Mouse (Mus musculus) intestine, embryonic 16.5 days (tissue): ENCODE data around the gene Pappa. TPM values are rescaled to one million over a fixed set of nuclear protein-coding genes. Genes with fewer than 3 reads are reported as not detected.

ENCODE experiments used
- ATAC-seq: fragments of 200-750 bp; cut with Nextera tagmentation; 2 replicates; pipeline ENCODE4 v1.8.0; 2017; ENCODE audit warnings: moderate TSS enrichment, moderate library complexity
- H3K27ac ChIP-seq: fragments of 300-500 bp; sonication (generic); 2 replicates; pipeline ENCODE4 v1.5.1; 2014; ENCODE audit warnings: mild to moderate bottlenecking, low read length
- H3K27me3 ChIP-seq: fragments of 300-500 bp; sonication (generic); replicated peaks from 2 replicates; pipeline ENCODE4 v1.6.1; 2014; ENCODE audit warnings: low read length, control low read depth, mixed read lengths; ENCODE audit not compliant: control insufficient read depth, insufficient read depth
- H3K36me3 ChIP-seq: fragments of 300-500 bp; sonication (generic); 2 replicates; pipeline ENCODE4 v1.6.1; 2014; ENCODE audit warnings: low read length, control low read depth; ENCODE audit not compliant: control insufficient read depth, insufficient read depth
- H3K4me1 ChIP-seq: fragments of 300-500 bp; sonication (generic); 2 replicates; pipeline ENCODE4 v1.6.1; 2014; ENCODE audit warnings: low read length, control low read depth, mixed read lengths; ENCODE audit not compliant: control insufficient read depth, insufficient read depth
- H3K4me2 ChIP-seq: fragments of 300-500 bp; sonication (generic); 2 replicates; pipeline ENCODE4 v1.6.1; 2014; ENCODE audit warnings: low read depth, low read length, control low read depth
- H3K4me3 ChIP-seq: fragments of 300-500 bp; sonication (generic); 2 replicates; pipeline ENCODE4 v1.5.1; 2014; ENCODE audit warnings: mild to moderate bottlenecking, low read length
- H3K9ac ChIP-seq: fragments of 300-500 bp; sonication (generic); 2 replicates; pipeline ENCODE4 v1.6.1; 2014; ENCODE audit warnings: low read depth, low read length
- H3K9me3 ChIP-seq: fragments of 300-500 bp; sonication (generic); 2 replicates; pipeline ENCODE4 v1.6.1; 2016; ENCODE audit warnings: low read length, control low read depth; ENCODE audit not compliant: control insufficient read depth
- WGBS: fragments of 180-500 bp; shearing (Covaris S2); extraction: QIAGEN DNeasy Blood & Tissue Kit; methylation state at CpG from one replicate; pipeline ENCODE4 v1.1.7; 2014; 5-methylcytosine and 5-hydroxymethylcytosine counted together
- polyA plus RNA-seq: library from polyadenylated mRNA; unstranded; fragments of >200 nt; fragmentation: Nextera tagmentation; extraction: Ambion mirVana; gene quantifications from 2 replicates; pipeline ENCODE4 v1.2.1, GENCODE M21; 2015

The Pappa gene
- polyA plus RNA-seq, 1 experiment from 2014 or later = 0.61 TPM

GRCm38 (mm10) chr4:65192810-65193209, 68.8 kb downstream of the Pappa start:
- no peak overlapping the region for H3K27ac ChIP-seq
- WGBS = 70% methylated on average over 3 of the region's 3 CpGs
- no peaks in the 10 kb centered on the region for H3K4me1 ChIP-seq
- no peak overlapping the region for H3K4me3 ChIP-seq
- no peak for ATAC-seq
- H3K4me2 ChIP-seq = no peak overlapping the region
- H3K27me3 ChIP-seq = no peaks in the 10 kb centered on the region
- H3K9me3 ChIP-seq = no peaks in the 10 kb centered on the region
- no peak overlapping the region for H3K9ac ChIP-seq
- no peaks in the 10 kb centered on the region for H3K36me3 ChIP-seq

DNA sequence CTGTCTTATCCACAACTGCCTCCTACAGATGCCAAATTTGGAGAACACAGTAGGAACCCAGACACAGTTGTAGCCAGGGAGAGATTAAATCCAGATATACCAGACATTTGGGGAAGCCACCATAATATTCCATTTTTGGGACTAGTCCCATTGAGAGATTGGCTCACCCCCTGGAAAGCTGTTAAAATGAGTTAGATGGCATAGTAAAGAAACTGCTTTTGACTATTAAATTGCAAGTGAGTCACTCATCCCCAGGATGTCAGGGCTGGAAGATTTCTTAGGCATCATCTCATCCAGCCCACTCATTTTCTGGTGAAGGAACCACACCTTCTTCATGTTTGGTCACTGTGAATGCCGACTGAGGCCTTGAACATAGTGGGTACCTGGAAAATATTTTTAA, 72.0 kb downstream of the Pappa start:
- no peak overlapping the region for H3K4me3 ChIP-seq
- H3K9me3 ChIP-seq = no peaks in the 10 kb centered on the region
- no peaks in the 10 kb centered on the region for H3K4me1 ChIP-seq
- no peak overlapping the region for H3K4me2 ChIP-seq
- no peaks in the 10 kb centered on the region for H3K27me3 ChIP-seq
- no peak for ATAC-seq
- no peak overlapping the region for H3K9ac ChIP-seq
- WGBS = 93% methylated on average over 1 of the region's 1 CpGs
- H3K36me3 ChIP-seq = no peaks in the 10 kb centered on the region
- no peak overlapping the region for H3K27ac ChIP-seq

DNA sequence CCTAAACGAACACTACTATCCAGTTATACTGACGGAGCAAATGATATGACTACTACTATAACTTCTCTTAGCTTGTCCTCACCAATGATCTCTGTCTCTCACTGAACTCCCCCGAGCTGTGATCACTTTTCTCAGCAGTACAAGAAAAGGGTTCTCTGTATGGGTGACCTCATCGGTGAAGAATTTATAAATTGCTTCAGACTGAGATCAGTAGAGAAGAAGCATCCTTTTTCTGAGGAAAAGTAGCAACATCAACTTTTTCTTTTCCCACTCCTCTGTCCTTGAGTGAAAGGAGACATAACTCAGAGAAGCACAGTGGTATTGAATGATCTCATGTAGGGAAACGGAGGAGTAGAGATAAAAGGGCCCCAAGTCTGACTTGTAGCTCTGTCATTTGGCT, 79.7 kb downstream of the Pappa start:
- Histone ChIP-seq H3K9ac (no peak overlapping the region), H3K27me3 (no peaks in the 10 kb centered on the region), H3K4me1 (no peaks in the 10 kb centered on the region), H3K27ac (no peak overlapping the region), H3K4me3 (no peak overlapping the region), H3K4me2 (no peak overlapping the region), H3K36me3 (no peaks in the 10 kb centered on the region), H3K9me3 (no peaks in the 10 kb centered on the region)
- ATAC-seq = no peak
- WGBS = 72% methylated on average over 5 of the region's 5 CpGs

DNA sequence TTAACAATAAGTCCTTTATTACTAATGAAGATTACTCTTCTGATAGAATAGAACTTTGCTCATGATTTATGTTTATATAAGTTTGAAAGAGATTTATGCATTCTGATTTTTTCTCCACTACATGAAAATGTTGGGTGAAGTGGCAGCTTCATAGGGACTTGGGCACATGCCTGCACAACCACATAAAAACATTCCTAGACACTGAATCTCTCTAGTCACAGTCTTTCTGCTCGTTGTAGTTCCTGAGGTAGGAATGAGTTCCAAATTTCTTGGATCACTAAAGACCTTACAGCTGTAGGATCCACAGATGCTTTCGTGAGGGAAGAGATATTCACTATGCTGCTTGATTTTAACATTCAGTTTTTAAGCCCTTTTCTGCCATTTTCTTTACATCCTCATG, 81.5 kb downstream of the Pappa start:
- no peak overlapping the region for H3K9ac ChIP-seq
- no peaks in the 10 kb centered on the region for H3K36me3 ChIP-seq
- H3K4me2 ChIP-seq = no peak overlapping the region
- H3K27me3 ChIP-seq = no peaks in the 10 kb centered on the region
- H3K4me1 ChIP-seq = no peaks in the 10 kb centered on the region
- no peak for ATAC-seq
- no peak overlapping the region for H3K27ac ChIP-seq
- H3K4me3 ChIP-seq = no peak overlapping the region
- H3K9me3 ChIP-seq = no peaks in the 10 kb centered on the region
- WGBS = 75% methylated on average over 2 of the region's 2 CpGs

DNA sequence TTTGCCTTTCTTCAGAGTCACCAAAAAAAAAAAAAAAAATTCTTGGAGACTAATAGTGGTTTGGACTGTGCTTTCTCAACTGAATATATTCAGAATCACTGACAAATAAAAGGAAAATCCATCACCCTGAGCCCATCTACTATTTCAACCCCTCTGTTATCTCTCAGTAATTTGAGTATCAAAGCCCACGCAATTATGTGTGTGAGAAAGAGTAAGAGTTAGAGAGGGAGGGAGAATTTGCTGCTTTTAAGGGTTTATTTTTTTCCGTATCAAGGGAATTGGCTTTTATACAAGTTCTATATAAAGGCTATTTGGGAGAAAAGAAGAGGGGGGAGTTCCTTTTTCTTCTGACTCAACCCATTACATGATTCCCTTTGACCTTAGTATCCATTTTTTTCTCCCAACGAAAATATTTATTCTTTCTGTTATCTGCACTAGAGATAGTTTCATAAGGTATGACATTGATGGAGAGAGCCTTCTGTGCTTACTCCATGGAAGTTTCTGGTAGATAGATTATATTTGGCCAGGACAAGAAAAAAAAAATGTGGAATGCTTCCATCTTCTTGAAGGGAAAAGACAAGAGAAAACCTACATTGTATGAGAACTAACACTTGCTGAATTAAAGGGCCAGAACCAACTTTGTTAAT, 85.5 kb downstream of the Pappa start:
- ATAC-seq = no peak
- Histone ChIP-seq H3K9me3 (no peaks in the 10 kb centered on the region), H3K4me2 (no peak overlapping the region), H3K4me1 (no peaks in the 10 kb centered on the region), H3K4me3 (no peak overlapping the region), H3K9ac (no peak overlapping the region), H3K27me3 (no peaks in the 10 kb centered on the region), H3K27ac (no peak overlapping the region), H3K36me3 (no peaks in the 10 kb centered on the region)
- WGBS = 56% methylated on average over 3 of the region's 3 CpGs

GRCm38 (mm10) chr4:65216682-65217081, 92.7 kb downstream of the Pappa start:
- Histone ChIP-seq H3K27me3 (no peaks in the 10 kb centered on the region), H3K4me1 (no peaks in the 10 kb centered on the region), H3K36me3 (no peaks in the 10 kb centered on the region), H3K27ac (no peak overlapping the region), H3K4me2 (no peak overlapping the region), H3K9ac (no peak overlapping the region), H3K9me3 (no peaks in the 10 kb centered on the region), H3K4me3 (no peak overlapping the region)
- WGBS = 30% methylated on average over 3 of the region's 3 CpGs
- no peak for ATAC-seq

- no peak overlapping the region for H3K4me3 ChIP-seq
- 41% methylated on average over 9 of the region's 9 CpGs for WGBS
- no peaks in the 10 kb centered on the region for H3K27me3 ChIP-seq
- ATAC-seq = no peak
- no peak overlapping the region for H3K27ac ChIP-seq
- H3K36me3 ChIP-seq = no peaks in the 10 kb centered on the region
- H3K4me2 ChIP-seq = no peak overlapping the region
- no peaks in the 10 kb centered on the region for H3K9me3 ChIP-seq
- H3K4me1 ChIP-seq = no peaks in the 10 kb centered on the region
- H3K9ac ChIP-seq = no peak overlapping the region
Measured at GRCm38 (mm10) chr4:65217651-65218364, 93.8 kb downstream of the Pappa start.

DNA sequence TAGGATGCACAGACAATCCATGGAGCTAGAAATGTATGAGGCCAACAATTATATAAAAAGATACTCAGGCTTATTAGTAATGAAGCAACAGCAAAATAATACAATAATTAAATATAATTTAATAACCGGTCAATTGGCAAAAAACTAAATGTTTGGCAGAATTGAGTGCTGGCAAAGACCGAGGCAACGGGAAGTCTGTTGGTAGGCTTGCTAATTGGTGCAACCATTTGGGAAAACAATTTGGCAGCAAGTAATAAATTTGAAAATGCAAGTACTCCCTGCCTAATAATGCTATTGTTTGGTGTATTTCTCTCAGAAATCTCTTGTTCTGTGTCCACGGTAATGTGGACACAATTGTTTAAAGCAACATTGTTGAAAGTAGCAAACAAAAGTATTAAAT, 99.9 kb downstream of the Pappa start:
- no peaks in the 10 kb centered on the region for H3K9me3 ChIP-seq
- H3K9ac ChIP-seq = no peak overlapping the region
- H3K36me3 ChIP-seq = no peaks in the 10 kb centered on the region
- no peak overlapping the region for H3K27ac ChIP-seq
- WGBS = 87% methylated on average over 4 of the region's 4 CpGs
- H3K4me1 ChIP-seq = no peaks in the 10 kb centered on the region
- no peak overlapping the region for H3K4me3 ChIP-seq
- ATAC-seq = no peak
- H3K4me2 ChIP-seq = no peak overlapping the region
- no peaks in the 10 kb centered on the region for H3K27me3 ChIP-seq

DNA sequence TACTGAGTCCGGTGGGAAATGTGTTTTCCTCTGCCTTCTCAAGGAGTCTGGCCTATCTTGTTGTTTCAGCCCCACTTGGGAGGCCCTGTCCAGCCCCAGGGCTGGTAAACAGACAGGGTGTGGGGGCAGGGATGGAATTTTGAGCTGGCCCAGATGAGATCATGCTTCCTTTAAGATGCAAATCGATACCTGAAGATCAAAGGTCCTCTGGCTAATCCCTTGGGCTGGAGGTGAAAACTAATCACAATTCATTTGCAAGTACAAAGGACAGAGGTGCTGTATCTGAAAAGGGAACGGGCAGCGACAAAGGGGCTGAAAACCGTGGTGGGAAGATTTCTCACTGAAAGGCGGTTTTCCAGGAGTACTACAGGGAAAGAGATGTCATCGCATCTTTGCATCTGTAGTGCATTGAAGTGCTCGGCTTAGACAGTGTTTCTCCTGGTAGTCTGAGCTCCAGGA, 114.6 kb downstream of the Pappa start:
- no peak overlapping the region for H3K4me3 ChIP-seq
- H3K4me2 ChIP-seq = no peak overlapping the region
- no peak for ATAC-seq
- H3K36me3 ChIP-seq = no peaks in the 10 kb centered on the region
- no peak overlapping the region for H3K9ac ChIP-seq
- H3K27me3 ChIP-seq = no peaks in the 10 kb centered on the region
- H3K4me1 ChIP-seq = no peaks in the 10 kb centered on the region
- H3K9me3 ChIP-seq = no peaks in the 10 kb centered on the region
- no peak overlapping the region for H3K27ac ChIP-seq
- 11% methylated on average over 8 of the region's 8 CpGs for WGBS
